Mouse (Mus musculus): ENCODE data around the gene Pfkp.

Gene Pfkp

DNA sequence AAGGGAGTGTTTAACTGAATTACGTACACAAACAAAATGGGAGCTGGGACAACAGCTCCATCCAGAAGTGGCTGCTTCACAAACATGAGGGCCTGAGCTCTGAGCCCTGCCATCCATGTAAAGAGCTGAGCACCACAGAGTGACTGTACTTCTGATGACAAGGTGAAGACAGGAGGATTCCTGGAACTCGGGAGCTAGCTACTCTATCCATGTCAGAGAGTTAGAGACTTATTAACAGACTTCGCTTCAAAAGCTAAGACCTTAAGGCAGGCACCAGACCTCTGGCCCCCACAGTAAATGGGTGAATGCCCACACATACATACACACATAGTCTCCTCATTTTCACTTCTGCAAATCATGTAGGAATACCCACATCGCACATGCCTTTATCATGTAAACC, 11.6 kb downstream of the Pfkp start:
- DNase-seq (ENCODE audit: low read depth, low spot score) = no peak

DNA sequence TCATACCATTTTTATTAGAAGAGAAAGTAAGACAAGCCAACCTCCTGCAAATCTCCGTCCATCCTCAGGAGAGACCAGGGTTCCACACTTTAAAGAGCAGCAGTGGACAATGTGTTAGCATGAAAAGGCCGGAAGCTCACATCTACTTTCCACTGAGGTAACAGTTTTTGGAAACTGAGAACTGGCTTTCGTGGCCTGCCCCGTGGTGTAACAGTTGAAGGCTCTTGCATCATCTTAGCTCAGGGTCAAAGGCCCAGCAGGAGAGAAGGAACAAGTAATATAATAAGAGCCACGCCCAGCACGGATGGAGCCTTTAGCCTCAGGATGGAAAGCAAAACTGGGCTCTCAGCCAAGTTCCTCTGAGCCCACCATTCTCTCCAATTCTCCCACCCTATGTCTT, 12.1 kb downstream of the Pfkp start:
- no peak for DNase-seq (ENCODE audit: low read depth, low spot score)

DNA sequence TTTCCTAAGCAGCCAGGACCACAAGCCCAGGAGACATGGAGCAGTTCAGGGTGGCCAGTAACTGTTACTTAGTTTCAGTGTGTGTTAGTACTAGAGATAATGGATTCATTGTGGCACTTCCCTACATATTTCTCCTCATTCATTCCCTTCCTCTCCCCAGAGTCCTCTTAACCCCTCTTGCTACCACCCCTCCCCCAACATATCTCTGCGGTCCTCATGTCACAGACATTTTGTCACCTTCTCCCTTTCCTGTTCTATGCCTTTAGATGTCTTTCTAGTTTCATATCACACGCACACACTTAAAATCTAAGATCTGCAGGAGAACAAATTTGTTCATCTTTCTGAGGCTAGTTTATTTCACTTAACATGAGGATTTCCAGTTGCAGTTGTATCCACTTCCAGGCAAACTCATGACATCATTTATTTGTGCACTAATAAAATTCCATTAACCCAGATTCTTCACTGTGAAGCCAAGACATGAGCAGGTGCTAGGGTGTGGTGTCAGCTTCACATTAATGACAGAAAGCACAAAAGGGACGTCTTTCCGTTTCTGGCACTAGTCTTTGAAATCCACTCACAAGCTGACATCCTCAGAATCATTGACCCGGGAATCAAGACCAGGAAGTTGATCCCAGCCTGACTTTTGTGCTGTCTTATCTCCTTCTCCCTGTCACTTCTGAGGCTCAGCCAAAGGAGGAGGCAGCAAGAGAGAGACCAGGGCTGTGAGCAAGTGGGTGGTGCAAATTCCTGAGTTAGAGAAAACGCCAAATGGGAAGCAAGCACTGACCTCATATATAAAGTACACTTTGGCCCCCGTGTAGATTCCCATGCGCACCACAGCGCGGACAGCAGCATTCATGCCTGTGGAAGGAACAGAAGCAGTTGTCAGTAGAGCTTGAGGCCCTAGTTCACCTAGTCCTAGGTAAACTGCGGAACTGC, 13.2 kb downstream of the Pfkp start:
- no peak for DNase-seq (ENCODE audit: low read depth, low spot score)

- no peak for DNase-seq (ENCODE audit: low read depth, low spot score)
These were observed 14.5 kb downstream of the Pfkp start for GRCm38 (mm10) chr13:6634063-6634462.

GRCm38 (mm10) chr13:6633524-6633923, 15.1 kb downstream of the Pfkp start:
- no peak for DNase-seq (ENCODE audit: low read depth, low spot score)

DNA sequence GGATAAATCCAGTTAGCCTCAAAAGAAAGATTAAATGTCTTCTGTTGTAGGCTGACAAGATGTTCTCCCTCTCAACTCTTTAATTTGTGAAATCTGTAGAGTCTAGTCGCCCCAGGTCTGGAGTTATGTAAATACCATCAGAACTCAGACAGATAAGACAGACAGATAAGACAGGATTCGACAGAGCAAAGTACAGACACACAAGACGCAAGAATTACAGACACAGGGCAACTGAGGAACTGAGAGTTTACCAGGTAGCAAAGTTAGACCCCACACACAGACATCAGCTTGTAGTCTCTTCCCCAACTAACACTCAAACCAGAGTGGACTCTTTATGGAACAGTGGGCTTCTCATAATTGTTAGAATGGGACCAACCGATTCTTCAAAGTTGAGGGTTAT, 15.6 kb downstream of the Pfkp start:
- DNase-seq (ENCODE audit: low read depth, low spot score) = no peak

GRCm38 (mm10) chr13:6632513-6632912, 16.1 kb downstream of the Pfkp start:
- no peak for DNase-seq (ENCODE audit: low read depth, low spot score)

DNA sequence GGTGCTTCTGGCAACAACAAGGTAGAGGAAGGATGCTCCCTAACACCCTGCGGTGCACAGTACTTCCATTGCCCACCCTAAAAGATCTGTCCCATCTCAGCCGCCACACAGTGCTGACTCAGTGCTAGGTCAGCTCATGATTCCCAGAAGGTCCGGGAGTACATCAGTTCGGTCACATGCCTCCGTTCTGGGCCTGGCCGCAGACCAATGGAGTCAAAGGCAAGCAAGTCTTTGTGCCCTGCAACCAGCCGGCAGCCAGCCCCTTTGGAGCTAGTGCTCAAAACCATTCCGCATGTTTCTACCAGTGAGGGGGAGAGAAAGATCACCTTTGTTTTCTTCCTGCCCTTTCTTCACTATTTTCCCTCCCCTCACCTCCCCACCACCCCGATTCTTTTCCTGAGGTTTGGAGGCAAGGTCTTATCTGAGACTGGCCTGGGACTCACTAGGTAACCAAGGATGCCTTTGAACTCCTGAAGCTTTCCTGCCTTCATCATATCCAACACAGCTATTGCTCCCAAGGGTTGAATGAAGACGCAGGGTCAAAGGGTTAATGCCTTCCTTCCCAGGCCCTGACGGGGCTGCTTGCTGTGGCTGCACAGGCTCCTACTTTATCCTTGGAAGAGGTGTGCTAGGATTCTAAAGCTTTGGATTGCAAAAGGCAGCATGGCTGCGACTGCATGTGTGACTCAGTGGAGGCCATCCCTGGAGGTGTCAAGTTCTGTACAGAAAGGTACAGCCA, 16.6 kb downstream of the Pfkp start:
- DNase-seq (ENCODE audit: low read depth, low spot score) = no peak

DNA sequence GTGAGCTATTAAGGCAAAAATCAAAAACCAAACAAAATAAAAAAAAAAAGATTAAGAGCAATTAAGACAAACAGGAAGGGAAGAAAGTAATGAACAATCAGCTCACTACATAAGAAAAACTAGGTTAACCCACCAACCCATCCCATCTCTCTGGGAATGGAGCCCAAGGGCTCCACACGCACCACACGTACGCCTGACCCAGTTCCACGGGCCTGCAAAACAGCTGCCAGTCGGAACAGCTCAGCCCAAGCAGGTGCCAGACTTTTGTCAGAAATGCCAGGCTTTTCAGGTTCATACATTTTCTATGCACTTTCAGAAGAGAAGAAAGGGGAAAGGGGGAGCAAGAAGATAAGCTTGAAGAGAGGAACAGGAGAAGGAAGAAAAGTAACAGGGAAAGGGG, 17.9 kb downstream of the Pfkp start:
- DNase-seq (ENCODE audit: low read depth, low spot score) = no peak

DNA sequence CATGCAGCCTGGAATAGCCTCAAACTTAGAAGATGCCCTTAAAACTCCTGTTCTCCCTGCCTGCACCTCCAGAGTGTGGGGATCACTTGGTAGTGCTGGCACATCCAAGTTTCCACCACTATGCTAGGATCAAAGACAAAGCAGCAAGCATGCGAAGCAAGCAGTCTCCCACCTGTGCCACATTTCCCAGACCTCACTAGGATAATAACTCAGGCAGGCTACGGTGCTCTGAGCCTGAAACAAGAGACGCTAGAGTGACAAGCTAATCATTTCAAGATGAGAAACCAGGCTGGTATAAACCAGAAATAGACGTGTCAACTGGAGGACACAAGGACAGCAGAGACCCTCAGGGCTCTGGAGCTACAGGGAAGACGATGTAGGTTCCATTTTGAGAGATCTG, 18.6 kb downstream of the Pfkp start:
- DNase-seq (ENCODE audit: low read depth, low spot score) = no peak

- DNase-seq (ENCODE audit: low read depth, low spot score) = no peak
These were observed 19.4 kb downstream of the Pfkp start for GRCm38 (mm10) chr13:6628998-6629764.

DNA sequence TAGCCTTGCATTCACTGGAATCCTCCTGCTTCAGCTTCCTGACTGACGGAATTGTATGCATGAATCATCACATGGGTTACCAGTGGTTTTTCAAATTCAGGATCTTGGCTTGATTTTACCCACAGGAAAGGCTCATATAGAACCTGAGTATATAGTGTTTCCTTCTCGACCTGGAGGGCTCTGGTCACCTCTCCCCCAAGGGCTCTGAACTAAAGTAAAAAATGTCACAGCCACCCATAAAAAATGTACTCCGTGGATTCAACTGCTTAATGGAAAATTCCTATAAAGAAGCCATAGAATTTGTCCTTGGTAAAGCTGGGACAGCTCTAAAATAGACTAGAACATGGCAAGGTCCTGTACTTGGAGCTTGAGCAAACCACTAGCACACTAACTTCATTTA, 20.3 kb downstream of the Pfkp start:
- DNase-seq (ENCODE audit: low read depth, low spot score) = no peak

DNA sequence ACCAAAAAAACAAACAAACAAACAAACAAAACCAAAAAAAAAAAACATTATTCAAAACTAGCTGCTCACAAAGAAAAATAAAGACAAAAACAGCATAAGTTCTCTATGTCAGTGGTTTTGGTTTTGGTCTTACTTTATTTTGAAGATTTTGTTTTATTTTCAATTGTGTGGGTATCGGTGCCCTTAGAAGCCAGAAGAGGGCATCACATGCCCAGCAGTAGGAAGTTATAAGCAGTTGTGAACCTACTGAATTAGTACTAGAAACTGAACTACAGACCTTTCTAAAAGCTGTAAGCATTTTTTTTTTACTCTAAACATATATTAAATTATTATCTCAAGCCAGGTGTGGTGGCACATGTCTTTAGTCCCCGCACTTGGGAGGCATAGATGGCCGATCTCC, 21.2 kb downstream of the Pfkp start:
- DNase-seq (ENCODE audit: low read depth, low spot score) = no peak

DNA sequence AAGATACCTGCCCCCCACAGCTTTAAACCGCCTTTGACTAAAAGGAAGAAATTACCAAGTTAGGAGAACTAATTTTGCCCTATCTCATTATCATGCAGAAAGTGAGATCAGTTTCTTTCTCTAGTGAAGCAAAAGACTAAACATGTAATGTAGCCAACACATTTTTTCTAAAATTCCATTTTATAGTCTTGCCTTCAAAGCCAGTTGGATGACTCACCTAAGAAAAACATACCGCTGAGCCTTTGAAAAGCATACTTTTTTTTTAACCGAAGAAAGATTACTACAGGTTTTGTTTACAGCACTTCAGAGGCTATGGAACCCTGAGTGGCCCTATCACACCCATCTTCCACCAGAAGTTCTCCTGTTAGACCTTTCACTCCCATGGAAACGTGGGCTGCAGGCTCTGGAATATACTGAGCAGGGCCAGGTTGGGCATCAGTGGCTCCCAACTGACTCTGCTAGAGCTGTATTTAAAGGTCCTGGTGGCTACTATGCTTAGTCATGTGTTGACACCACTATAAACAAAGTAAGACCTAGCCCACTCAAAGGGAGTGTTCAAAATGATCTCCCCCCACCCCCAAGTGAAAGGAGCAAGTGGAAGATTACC, 22.0 kb downstream of the Pfkp start:
- no peak for DNase-seq (ENCODE audit: low read depth, low spot score)

DNA sequence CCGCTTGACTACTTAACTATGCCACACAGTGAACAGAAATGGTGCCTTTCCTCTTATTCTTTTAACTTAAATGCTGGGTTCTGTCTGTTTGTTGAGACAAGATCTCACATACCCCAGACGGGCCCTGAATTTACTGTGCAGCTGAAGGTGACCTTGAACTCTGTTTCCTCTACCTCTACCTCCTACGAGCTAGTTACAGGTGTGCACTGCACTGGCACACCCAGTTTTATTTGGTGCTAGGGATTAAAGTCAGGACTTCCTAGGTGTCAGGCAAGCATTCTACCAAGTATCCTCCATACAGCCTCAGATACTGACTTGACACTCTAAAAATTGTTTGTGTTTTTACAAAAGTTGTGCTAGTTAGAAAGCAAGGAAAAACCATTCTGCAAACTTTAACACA, 22.6 kb downstream of the Pfkp start:
- DNase-seq (ENCODE audit: low read depth, low spot score) = no peak

- no peak for DNase-seq (ENCODE audit: low read depth, low spot score)
These were observed 24.0 kb downstream of the Pfkp start for GRCm38 (mm10) chr13:6624604-6625003.

GRCm38 (mm10) chr13:6624121-6624520, 24.5 kb downstream of the Pfkp start:
- DNase-seq (ENCODE audit: low read depth, low spot score) = no peak

- DNase-seq (ENCODE audit: low read depth, low spot score) = no peak
These were observed 26.7 kb downstream of the Pfkp start for GRCm38 (mm10) chr13:6621831-6622230.

DNA sequence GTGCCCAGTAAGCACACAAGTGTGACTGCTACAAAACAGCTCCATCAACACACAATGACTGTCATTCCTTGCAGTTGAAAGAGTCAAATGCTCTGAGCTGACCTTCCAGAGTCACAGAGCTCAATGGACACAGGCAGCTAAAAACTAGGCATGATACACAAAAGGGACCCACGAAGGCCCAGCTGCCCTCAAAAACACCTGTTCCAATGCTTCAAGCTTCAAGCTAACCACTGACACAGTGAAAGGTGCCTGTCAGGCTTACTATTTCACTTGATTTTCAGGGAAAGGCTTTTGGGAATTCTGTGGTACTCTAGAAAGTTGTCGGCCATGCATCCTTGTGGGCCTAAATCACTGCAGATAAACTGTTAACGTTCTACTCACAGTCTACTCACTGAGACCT, 28.3 kb downstream of the Pfkp start:
- DNase-seq (ENCODE audit: low read depth, low spot score) = no peak

GRCm38 (mm10) chr13:6618711-6619110, 29.9 kb downstream of the Pfkp start:
- no peak for DNase-seq (ENCODE audit: low read depth, low spot score)

GRCm38 (mm10) chr13:6613690-6614445, 34.7 kb downstream of the Pfkp start:
- no peak for DNase-seq (ENCODE audit: low read depth, low spot score)
